Mouse (Mus musculus): Measurements from ENCODE around the gene Fndc8.
A peak's percentile ranks its signal among the peaks of the same experiment; 100 is the strongest.

The Fndc8 gene

DNA sequence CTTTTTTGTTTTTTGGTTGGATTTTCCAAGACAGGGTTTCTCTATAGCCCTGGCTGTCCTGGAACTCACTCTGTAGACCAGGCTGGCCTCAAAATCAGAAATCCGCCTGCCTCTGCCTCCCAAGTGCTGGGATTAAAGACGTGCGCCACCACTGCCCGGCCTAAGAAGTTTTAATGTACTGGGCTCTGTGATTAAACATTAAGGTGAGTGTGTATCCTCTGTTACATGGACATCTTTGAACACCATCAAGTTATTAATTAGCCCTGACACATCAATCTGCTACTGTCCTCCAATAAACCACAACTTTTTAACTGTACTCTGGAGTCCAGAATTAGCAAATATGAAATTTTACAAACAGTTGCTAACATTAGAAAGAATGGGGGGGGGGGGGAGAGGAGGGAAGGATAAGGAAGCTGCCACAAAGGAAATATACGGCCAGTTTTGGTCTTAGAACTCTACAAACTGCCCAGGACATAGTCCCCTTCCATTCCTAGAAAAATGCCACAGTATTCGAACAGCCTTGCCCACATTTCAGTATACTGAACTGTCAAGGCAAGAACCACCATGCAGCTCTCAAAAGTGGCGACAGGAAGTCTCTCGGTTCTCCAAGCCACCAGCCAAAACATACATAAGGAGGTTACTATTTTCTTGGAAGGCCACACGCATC lies 22.3 kb upstream of the Fndc8 start:
- no peak for DNase-seq

- peak; percentile 18 to 50 for DNase-seq
Measured at GRCm38 (mm10) chr11:82870173-82871030, 21.5 kb upstream of the Fndc8 start.

- peak; percentile 82 to 83 for DNase-seq
Measured at GRCm38 (mm10) chr11:82871031-82871446, 20.9 kb upstream of the Fndc8 start, which contains the start of gene Rffl. Gene Rffl (minus strand): TSS chr11:82871210.

DNA sequence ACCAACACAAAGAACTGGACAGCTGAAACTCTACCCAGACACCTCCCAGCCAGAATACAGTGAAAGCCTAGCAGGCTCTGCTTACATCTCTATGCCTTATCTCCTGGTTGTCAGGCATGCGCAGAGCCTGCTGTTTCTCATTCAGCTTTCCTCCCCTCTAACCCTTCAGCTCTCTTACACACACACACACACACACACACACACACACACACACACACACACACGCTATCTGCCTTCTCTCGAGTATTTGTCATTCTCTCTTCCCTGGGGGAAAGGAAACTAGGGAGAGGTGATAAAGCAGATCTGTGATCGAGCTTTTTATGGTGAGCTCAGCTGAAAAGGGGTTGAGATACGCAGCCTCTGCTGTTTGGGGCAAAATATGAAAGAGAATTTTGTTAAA lies 17.0 kb upstream of the Fndc8 start:
- no peak for DNase-seq

DNA sequence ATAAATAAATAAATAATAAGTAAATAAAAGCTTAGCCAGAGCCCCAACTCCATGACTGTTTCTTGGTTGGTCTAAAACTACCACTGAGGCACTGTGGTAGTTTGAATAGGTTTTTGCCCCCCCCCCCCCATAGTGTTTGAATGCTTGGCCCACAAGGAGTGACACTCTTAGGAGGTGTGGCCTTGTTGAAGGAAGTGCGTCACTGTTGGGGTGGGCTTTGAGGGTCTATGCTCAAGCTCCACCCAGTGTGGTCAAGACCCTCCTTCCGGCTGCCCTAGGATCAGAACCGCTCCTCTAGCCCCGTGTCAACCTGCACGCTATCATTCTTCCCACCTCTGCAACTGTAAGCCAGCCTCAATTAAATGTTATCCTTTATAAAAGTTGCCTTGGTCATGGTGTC lies 16.3 kb upstream of the Fndc8 start:
- DNase-seq = no peak

GRCm38 (mm10) chr11:82877726-82878344 lies 14.1 kb upstream of the Fndc8 start:
- DNase-seq = no peak

GRCm38 (mm10) chr11:82883180-82883579 lies 8.7 kb upstream of the Fndc8 start:
- no peak for DNase-seq

GRCm38 (mm10) chr11:82886559-82886958 lies 5.4 kb upstream of the Fndc8 start:
- no peak for DNase-seq

- no peak for DNase-seq
Measured at GRCm38 (mm10) chr11:82888491-82888946, 3.4 kb upstream of the Fndc8 start.

DNA sequence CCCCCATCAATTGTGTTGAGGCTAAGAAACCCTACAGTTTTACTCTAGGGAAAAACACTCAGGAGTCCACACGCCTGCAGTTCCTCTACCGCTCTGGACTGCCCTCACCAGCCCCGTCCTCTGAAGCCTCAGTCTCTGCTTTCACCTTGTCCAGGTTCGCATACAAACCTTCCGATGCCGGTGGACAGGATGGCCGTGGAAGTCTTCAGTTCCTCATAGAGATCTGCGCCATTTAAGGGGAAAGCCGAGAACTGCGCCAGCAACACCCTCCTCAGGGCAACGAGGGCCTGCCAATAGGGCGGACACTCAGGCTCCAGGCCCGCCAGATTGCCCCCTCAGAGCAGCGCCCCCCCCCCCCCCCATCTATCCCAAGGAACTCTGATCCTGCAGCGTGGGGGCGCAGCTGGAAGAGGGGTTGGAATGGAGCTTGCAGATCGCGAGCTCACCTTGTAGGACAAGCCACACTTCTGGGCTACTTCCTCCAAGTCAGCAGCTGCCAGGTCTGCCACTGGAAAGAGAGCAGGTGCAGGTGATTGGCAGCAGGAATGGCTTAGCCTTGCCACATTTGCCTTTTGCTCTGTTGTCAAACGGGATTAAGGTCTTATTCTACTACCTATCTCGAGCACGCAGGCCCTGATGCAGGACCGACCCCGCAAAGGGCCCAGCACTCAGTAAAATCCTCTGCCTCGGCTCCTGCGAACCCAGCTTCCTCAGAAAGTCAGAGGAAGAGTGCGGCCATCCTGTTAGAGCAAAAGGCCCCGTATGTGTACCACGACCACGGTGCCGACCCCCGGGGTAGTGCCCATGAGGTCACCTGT lies 2.2 kb upstream of the Fndc8 start:
- DNase-seq = peak in 1 of 2 experiments; percentile 26

- peak; percentile 88 to 90 for DNase-seq
Measured at GRCm38 (mm10) chr11:82890342-82890762, 1.6 kb upstream of the Fndc8 start, which contains the start of gene Rad51d. Gene Rad51d (minus strand): TSS chr11:82890614.

DNA sequence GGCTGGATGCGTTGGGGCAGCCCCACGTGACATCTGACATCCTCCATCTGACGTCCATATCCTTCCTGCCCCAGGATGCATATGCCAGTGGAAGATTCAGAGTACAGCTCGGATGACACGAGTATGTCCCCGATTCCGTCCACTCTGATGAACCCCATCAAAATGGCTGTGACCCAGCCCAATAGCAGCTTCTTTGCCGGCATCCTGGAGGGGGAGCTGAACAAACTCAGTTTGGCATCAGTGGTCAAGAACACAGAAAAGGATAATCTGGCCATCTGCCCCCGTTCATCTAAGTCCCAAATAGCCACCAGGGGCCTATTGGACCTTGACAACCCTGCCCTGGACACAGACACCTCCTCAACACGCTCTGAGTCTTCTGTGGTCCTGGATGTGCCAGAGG lies 5.6 kb downstream of the Fndc8 start:
- DNase-seq = no peak

GRCm38 (mm10) chr11:82899720-82900119 lies 7.8 kb downstream of the Fndc8 start:
- DNase-seq = no peak

DNA sequence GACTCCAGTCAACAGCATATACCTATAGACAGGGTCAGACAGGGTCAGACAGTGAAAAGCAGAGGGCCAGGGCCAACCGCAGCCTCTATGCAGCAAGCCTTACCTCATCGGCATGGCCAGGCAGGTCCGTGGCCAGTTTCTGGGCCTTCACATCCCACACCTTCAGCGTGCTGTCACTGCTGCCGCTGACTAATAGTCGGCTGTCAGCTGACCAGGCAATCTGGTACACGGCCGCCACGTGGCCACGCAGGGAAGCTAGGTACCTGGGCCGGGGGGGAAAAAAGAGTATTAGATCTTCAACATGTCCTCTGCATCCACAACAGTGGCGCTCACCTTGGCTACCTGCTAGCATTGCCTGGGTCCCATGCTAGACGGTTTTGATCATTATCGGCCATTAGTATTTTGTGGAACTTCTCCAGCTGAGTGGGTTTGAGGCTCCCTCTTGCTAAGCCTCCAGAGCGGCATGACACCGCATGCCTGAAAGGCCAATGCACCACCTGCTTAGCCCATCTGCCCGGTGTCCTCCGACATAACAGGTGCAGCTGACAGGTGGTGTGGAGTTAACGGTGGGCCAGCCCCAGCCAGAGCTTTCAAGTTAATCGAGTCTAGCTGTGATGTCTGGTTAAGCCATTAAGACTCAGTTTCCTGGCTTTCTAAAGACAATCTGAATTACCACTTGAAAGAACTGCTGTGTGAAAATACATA lies 9.8 kb downstream of the Fndc8 start:
- no peak for DNase-seq

DNA sequence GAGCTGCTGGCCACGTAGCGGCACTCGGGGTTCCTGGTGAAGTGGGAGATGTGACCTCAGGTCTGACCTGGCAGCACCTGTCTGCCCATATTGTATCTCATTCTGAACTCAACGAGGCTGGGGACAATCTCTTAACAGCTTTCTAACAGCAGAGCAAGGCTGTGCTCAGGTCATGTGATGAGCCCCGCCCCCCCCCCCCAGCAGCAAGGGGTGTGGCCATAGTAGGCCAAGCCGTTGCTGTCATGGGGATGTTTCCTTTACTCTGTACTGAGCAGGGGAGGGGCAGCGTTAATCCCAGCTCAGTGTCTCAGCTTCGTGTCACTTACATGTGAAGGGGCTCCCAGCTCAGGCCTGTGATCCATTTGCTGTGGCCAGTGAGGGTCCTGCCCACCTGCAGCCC lies 13.0 kb downstream of the Fndc8 start:
- no peak for DNase-seq

- no peak for DNase-seq
Measured at GRCm38 (mm10) chr11:82905816-82906215, 13.9 kb downstream of the Fndc8 start.

GRCm38 (mm10) chr11:82907651-82908607 lies 16.0 kb downstream of the Fndc8 start, which contains the start of gene Nle1:
Gene Nle1 (minus strand): TSS chr11:82908411.
- DNase-seq = peak; percentile 80 to 86

DNA sequence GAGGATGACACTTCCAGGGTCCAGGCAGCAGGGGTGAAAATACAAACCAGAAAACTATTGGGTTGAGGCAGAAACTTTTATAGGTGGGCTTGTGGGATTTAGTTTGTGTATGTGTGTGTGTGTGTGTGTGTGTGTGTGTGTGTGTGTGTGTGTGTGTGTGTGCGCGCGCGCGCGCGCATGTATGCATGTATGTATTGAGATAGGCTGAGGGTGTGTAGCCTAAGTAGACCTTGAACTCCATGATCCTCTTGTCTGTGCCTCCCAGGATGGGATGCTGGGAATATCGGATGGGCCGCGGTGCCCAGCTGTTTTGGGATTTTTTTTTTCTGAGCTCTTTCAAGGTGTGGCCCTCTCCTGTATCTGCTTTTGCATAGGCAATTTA lies 16.7 kb downstream of the Fndc8 start:
- DNase-seq = no peak

- no peak for DNase-seq
Measured at GRCm38 (mm10) chr11:82910250-82910649, 18.3 kb downstream of the Fndc8 start, which contains the start of gene Unc45b. Gene Unc45b (plus strand): TSS chr11:82910550.

- no peak for DNase-seq
Measured at GRCm38 (mm10) chr11:82910679-82911389, 18.9 kb downstream of the Fndc8 start.

Data from thymus, adult 18-20 months (tissue).